Mouse (Mus musculus): Measurements from ENCODE around the gene Fa2h. TPM values are rescaled to one million over a fixed set of nuclear protein-coding genes. Genes with fewer than 3 reads are reported as not detected.

Gene Fa2h
- 0.16 and 0.98 TPM in 2 replicates for polyA plus RNA-seq (2015; fragmentation: Nextera tagmentation; extraction: Ambion mirVana)

GRCm38 (mm10) chr8:111393391-111394363, at the start of gene Fa2h:
Fa2h (minus strand) TSS chr8:111393824.
- Histone ChIP-seq H3K27me3 (peaks cover 60% of the 10 kb centered on the region), H3K9ac (peak within 1 kb of the TSS; percentile 6; the same call in 1 of the 2 replicates), H3K4me3 (replicated peaks) (peak within 1 kb of the TSS; percentile 43), H3K4me2 (replicated peaks) (peak within 1 kb of the TSS; percentile 87), H3K9me3 (replicated peaks) (no peaks in the 10 kb centered on the region), H3K36me3 (no peaks in the 10 kb centered on the region), H3K27ac (replicated peaks) (no peak within 1 kb of the TSS), H3K4me1 (peaks cover 11% of the 10 kb centered on the region)
- peak; percentile 90 for ATAC-seq (ENCODE audit: insufficient number of reproducible peaks, low FRiP score, low TSS enrichment, low read depth)
- WGBS = 1% methylated on average over 68 of the region's 71 CpGs

GRCm38 (mm10) chr8:111439189-111439588, 45.6 kb upstream of the Fa2h start:
- Histone ChIP-seq H3K9me3 (replicated peaks) (no peaks in the 10 kb centered on the region), H3K4me2 (replicated peaks) (no peak overlapping the region; the same call in 1 of the 2 replicates), H3K36me3 (no peaks in the 10 kb centered on the region), H3K4me1 (no peaks in the 10 kb centered on the region), H3K9ac (no peak overlapping the region), H3K4me3 (replicated peaks) (no peak overlapping the region), H3K27me3 (no peaks in the 10 kb centered on the region), H3K27ac (replicated peaks) (no peak overlapping the region)
- 16% methylated on average over 9 of the region's 9 CpGs for whole genome bisulfite sequencing
- ATAC-seq (ENCODE audit: insufficient number of reproducible peaks, low FRiP score, low TSS enrichment, low read depth) = no peak

- ATAC-seq (ENCODE audit: insufficient number of reproducible peaks, low FRiP score, low TSS enrichment, low read depth) = no peak
- no peaks in the 10 kb centered on the region for H3K27me3 ChIP-seq
- H3K9me3 ChIP-seq (replicated peaks) = no peaks in the 10 kb centered on the region
- WGBS = 51% methylated on average over 11 of the region's 11 CpGs
- H3K4me3 ChIP-seq (replicated peaks) = no peak overlapping the region
- H3K9ac ChIP-seq = no peak overlapping the region
- no peaks in the 10 kb centered on the region for H3K4me1 ChIP-seq
- H3K4me2 ChIP-seq (replicated peaks) = no peak overlapping the region
- H3K27ac ChIP-seq (replicated peaks) = no peak overlapping the region
- no peaks in the 10 kb centered on the region for H3K36me3 ChIP-seq
Measured at GRCm38 (mm10) chr8:111435071-111435828, 41.6 kb upstream of the Fa2h start.

DNA sequence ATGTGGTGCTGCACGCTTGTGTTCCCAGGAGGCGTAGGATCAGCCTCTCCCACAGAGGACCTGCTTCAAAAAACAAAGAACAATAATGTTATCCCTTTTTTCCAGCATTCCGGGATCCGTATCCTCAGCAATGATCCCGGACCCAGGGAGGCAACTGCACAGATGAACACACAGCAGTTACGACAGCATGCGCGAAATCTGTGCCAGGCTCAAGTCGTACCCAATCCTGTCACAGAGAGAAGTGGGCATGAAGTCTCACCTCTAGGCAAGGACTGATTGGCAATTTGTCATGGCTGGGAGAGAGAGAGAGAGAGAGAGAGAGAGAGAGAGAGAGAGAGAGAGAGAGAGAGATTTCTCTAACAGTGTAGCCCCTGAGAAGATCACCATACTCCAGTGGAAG, 31.0 kb upstream of the Fa2h start:
- Histone ChIP-seq H3K9me3 (replicated peaks) (no peaks in the 10 kb centered on the region), H3K4me1 (no peaks in the 10 kb centered on the region), H3K27ac (replicated peaks) (no peak overlapping the region), H3K4me2 (replicated peaks) (no peak overlapping the region), H3K27me3 (no peaks in the 10 kb centered on the region), H3K36me3 (no peaks in the 10 kb centered on the region), H3K4me3 (replicated peaks) (no peak overlapping the region), H3K9ac (no peak overlapping the region)
- WGBS = 79% methylated on average over 9 of the region's 9 CpGs
- ATAC-seq (ENCODE audit: insufficient number of reproducible peaks, low FRiP score, low TSS enrichment, low read depth) = no peak

GRCm38 (mm10) chr8:111424181-111424580, 30.6 kb upstream of the Fa2h start:
- no peaks in the 10 kb centered on the region for H3K36me3 ChIP-seq
- H3K27ac ChIP-seq (replicated peaks) = no peak overlapping the region
- H3K4me3 ChIP-seq (replicated peaks) = no peak overlapping the region
- H3K4me1 ChIP-seq = no peaks in the 10 kb centered on the region
- no peaks in the 10 kb centered on the region for H3K9me3 ChIP-seq (replicated peaks)
- ATAC-seq (ENCODE audit: insufficient number of reproducible peaks, low FRiP score, low TSS enrichment, low read depth) = no peak
- WGBS = 83% methylated on average over 11 of the region's 11 CpGs
- no peak overlapping the region for H3K9ac ChIP-seq
- H3K4me2 ChIP-seq (replicated peaks) = no peak overlapping the region
- no peaks in the 10 kb centered on the region for H3K27me3 ChIP-seq

DNA sequence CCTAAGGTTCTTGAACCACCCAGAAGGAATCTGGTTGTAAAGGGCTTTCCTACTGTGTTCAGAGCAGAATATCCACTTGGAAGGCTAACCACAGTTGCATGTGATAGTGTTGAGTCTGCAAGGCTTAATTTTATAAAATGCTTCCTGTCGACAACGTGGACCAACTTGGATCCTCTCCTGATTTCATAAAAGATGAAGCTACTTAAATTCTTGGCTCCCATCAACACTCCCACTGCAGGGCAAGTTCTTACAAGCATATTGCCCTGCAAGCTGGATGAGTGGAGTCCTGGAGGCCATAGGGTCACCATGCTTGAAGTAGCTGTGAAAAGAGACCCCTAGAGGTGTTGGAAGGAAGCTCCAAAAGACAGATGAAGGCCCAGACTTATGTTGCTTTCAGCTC, 29.0 kb upstream of the Fa2h start:
- Histone ChIP-seq H3K4me2 (replicated peaks) (no peak overlapping the region), H3K4me1 (no peaks in the 10 kb centered on the region), H3K27me3 (no peaks in the 10 kb centered on the region), H3K9me3 (replicated peaks) (no peaks in the 10 kb centered on the region), H3K27ac (replicated peaks) (no peak overlapping the region), H3K4me3 (replicated peaks) (no peak overlapping the region), H3K9ac (no peak overlapping the region), H3K36me3 (no peaks in the 10 kb centered on the region)
- WGBS = 52% methylated on average over 2 of the region's 2 CpGs
- no peak for ATAC-seq (ENCODE audit: insufficient number of reproducible peaks, low FRiP score, low TSS enrichment, low read depth)

DNA sequence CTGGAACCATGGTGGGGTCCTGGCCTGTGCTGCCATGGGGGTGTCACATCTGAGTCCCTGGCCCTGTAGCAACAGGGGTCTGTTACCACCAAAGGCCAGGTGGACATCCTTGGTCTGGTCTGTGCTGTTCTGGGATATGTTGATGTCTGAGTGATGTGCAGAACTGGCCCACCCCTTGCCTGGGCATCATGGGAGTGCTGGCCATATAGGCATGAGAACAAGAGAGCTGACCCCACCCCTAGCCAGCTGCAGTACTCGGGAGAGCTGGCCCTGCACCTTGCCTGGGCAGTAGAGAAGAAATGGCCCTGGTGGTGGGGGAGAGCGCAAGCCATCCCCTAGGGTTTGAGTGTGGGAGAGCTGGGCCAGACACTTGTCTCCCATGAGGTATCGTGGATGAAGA, 25.5 kb upstream of the Fa2h start:
- H3K27ac ChIP-seq (replicated peaks) = no peak overlapping the region
- no peak overlapping the region for H3K4me3 ChIP-seq (replicated peaks)
- no peak for ATAC-seq (ENCODE audit: insufficient number of reproducible peaks, low FRiP score, low TSS enrichment, low read depth)
- no peaks in the 10 kb centered on the region for H3K36me3 ChIP-seq
- H3K9me3 ChIP-seq (replicated peaks) = no peaks in the 10 kb centered on the region
- WGBS = 71% methylated on average over 3 of the region's 3 CpGs
- H3K9ac ChIP-seq = no peak overlapping the region
- no peak overlapping the region for H3K4me2 ChIP-seq (replicated peaks)
- no peaks in the 10 kb centered on the region for H3K4me1 ChIP-seq
- no peaks in the 10 kb centered on the region for H3K27me3 ChIP-seq

- Histone ChIP-seq H3K4me2 (replicated peaks) (no peak overlapping the region), H3K9me3 (replicated peaks) (no peaks in the 10 kb centered on the region), H3K36me3 (no peaks in the 10 kb centered on the region), H3K27me3 (no peaks in the 10 kb centered on the region), H3K4me3 (replicated peaks) (no peak overlapping the region), H3K9ac (no peak overlapping the region), H3K27ac (replicated peaks) (no peak overlapping the region), H3K4me1 (no peaks in the 10 kb centered on the region)
- no peak for ATAC-seq (ENCODE audit: insufficient number of reproducible peaks, low FRiP score, low TSS enrichment, low read depth)
- 27% methylated on average over 9 of the region's 9 CpGs for whole genome bisulfite sequencing
Measured at GRCm38 (mm10) chr8:111418601-111419000, 25.0 kb upstream of the Fa2h start.

GRCm38 (mm10) chr8:111417222-111417621, 23.6 kb upstream of the Fa2h start:
- WGBS = 77% methylated on average over 10 of the region's 10 CpGs
- H3K27me3 ChIP-seq = no peaks in the 10 kb centered on the region
- no peak for ATAC-seq (ENCODE audit: insufficient number of reproducible peaks, low FRiP score, low TSS enrichment, low read depth)

GRCm38 (mm10) chr8:111403391-111403790, 9.8 kb upstream of the Fa2h start:
- H3K9me3 ChIP-seq (replicated peaks) = no peaks in the 10 kb centered on the region
- no peak overlapping the region for H3K4me3 ChIP-seq (replicated peaks)
- ATAC-seq (ENCODE audit: insufficient number of reproducible peaks, low FRiP score, low TSS enrichment, low read depth) = no peak
- H3K27me3 ChIP-seq = no peaks in the 10 kb centered on the region
- H3K9ac ChIP-seq = no peak overlapping the region
- H3K36me3 ChIP-seq = no peaks in the 10 kb centered on the region
- WGBS = 46% methylated on average over 4 of the region's 4 CpGs
- H3K27ac ChIP-seq (replicated peaks) = no peak overlapping the region
- no peak overlapping the region for H3K4me2 ChIP-seq (replicated peaks)
- no peaks in the 10 kb centered on the region for H3K4me1 ChIP-seq

More at GRCm38 (mm10) chr8:111417222-111417621, 23.6 kb upstream of the Fa2h start:
- H3K36me3 ChIP-seq = no peaks in the 10 kb centered on the region
- H3K4me2 ChIP-seq (replicated peaks) = no peak overlapping the region
- no peaks in the 10 kb centered on the region for H3K9me3 ChIP-seq (replicated peaks)
- no peak overlapping the region for H3K4me3 ChIP-seq (replicated peaks)
- H3K27ac ChIP-seq (replicated peaks) = no peak overlapping the region
- H3K9ac ChIP-seq = no peak overlapping the region
- no peaks in the 10 kb centered on the region for H3K4me1 ChIP-seq

DNA sequence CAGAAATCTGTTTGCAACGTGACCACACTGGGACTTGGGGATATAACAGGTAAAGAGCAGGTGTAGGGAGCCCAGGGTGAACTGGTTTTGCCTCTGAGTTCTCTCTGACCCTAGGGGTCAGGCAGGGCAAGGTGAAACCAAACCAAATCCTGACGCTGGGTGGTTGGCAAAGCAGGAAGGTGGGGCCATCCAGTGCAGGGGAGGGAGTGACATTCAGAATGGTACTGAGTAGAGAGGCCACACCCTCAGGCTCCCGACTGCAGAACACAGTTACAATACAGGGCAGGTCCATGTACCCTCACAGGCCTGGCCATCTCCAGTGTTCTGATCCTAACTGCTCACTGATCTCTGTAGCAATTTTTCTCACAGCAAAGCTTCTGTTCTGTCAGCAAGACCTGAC, 2.4 kb downstream of the Fa2h start:
- 14% methylated on average over 3 of the region's 3 CpGs for WGBS
- no peak for ATAC-seq (ENCODE audit: insufficient number of reproducible peaks, low FRiP score, low TSS enrichment, low read depth)
- Histone ChIP-seq H3K9me3 (replicated peaks) (no peaks in the 10 kb centered on the region), H3K4me1 (peaks cover 11% of the 10 kb centered on the region), H3K36me3 (no peaks in the 10 kb centered on the region), H3K4me2 (replicated peaks) (no peak overlapping the region), H3K4me3 (replicated peaks) (no peak overlapping the region), H3K27ac (replicated peaks) (no peak overlapping the region), H3K27me3 (peaks cover 59% of the 10 kb centered on the region), H3K9ac (no peak overlapping the region)
